ENCODE assay signal across 9 mouse cellular contexts in genomic region chr2:28495207-28495756, GRCm38 (mm10). TPM values are rescaled to one million over a fixed set of nuclear protein-coding genes. Genes with fewer than 3 reads are reported as not detected.
A peak's percentile ranks its signal among the peaks of the same experiment; 100 is the strongest.
DNase-seq lines count a peak whose midpoint lies in the region; ATAC-seq and TF ChIP-seq lines count a peak whose summit lies in the region.
"Had no signal": no experiment of that assay in that cellular context is flagged by ENCODE, and none has a peak within 500 bp of the region (broad histone marks: within the 10 kb centered on the region; RNA-seq: fewer than 3 reads in every experiment).

No protein-coding gene starts in this region.

- 0 out of 2 replicates have a peak, but pooled peaks cover 3% of the 10 kb centered on the region for H3K27me3 ChIP-seq in heart, embryonic 10.5 days (ENCODE audit: insufficient read depth, poor library complexity, severe bottlenecking)
- H3K27me3 ChIP-seq in stomach, postnatal 0 days (ENCODE audit: control insufficient read depth, insufficient read depth, low read length), result no peaks in the 10 kb centered on the region

- WGBS in heart, embryonic 10.5 days, result 76% methylated on average over 14 of the region's 14 CpGs
- WGBS in stomach, postnatal 0 days, result 66% methylated on average over 14 of the region's 14 CpGs

- peak; percentile 66 for TF ChIP-seq CTCF in stomach, postnatal 0 days (IDR thresholded peaks at IDR 0.05; ENCODE audit: low read depth)

- DNase-seq in heart, postnatal 10 days, result peak; percentile 26 to 43
- no peak for DNase-seq in heart, embryonic 10.5 days (ENCODE audit: low spot score)
- peak; percentile 25 for DNase-seq in urinary bladder, postnatal 14 days (ENCODE audit: low spot score)
- DNase-seq in urinary bladder, adult 2 months (ENCODE audit: low spot score), result no peak
- DNase-seq in kidney, postnatal 4 days, result peak; percentile 59 to 71
- DNase-seq in stomach, postnatal 0 days (ENCODE audit: low spot score), result no peak
- DNase-seq in urinary bladder, postnatal 10 days (ENCODE audit: low spot score), result no peak
- no peak for DNase-seq in spleen, postnatal 14 days (ENCODE audit: low spot score in 2 of 2)

- H3K36me3 ChIP-seq in heart, embryonic 10.5 days, result no peaks in the 10 kb centered on the region
- H3K36me3 ChIP-seq in stomach, postnatal 0 days (ENCODE audit: control insufficient read depth, insufficient read depth, low read length), result no peaks in the 10 kb centered on the region

- no peak overlapping the region for H3K4me3 ChIP-seq in heart, embryonic 10.5 days
- H3K4me3 ChIP-seq in stomach, postnatal 0 days (ENCODE audit: low read depth, low read length), result no peak overlapping the region
- H3K4me3 ChIP-seq: erythroblast, embryonic 14.5 days had no signal

- 0 out of 2 replicates have a peak, but pooled peaks have one; percentile 24 for ATAC-seq in stomach, postnatal 0 days (ENCODE audit: low FRiP score, low TSS enrichment)

- intact Hi-C loops in heart, postnatal 10 days (cut with DNase I), result no loop called here

- H3K27ac ChIP-seq in heart, embryonic 10.5 days, result no peak overlapping the region
- H3K27ac ChIP-seq in stomach, postnatal 0 days (replicated peaks), result no peak overlapping the region

- H3K4me2 ChIP-seq in stomach, postnatal 0 days (replicated peaks; ENCODE audit: low read depth), result peak overlapping the region; percentile 20; the same call in 1 of the 2 replicates

- TF ChIP-seq EP300 in stomach, postnatal 0 days (optimal IDR thresholded peaks at IDR 0.05), result no peak

- H3K4me1 ChIP-seq in heart, embryonic 10.5 days, result 0 out of 2 replicates have a peak, but pooled peaks cover 6% of the 10 kb centered on the region
- peaks cover 3% of the 10 kb centered on the region; the same call in 1 of the 2 replicates for H3K4me1 ChIP-seq in stomach, postnatal 0 days (replicated peaks; ENCODE audit: control insufficient read depth, insufficient read depth)

- peak overlapping the region; percentile 18; the same call in 1 of the 2 replicates for H3K9ac ChIP-seq in stomach, postnatal 0 days (ENCODE audit: low read length)

- H3K9me3 ChIP-seq in heart, embryonic 10.5 days, result no peaks in the 10 kb centered on the region
- H3K9me3 ChIP-seq in stomach, postnatal 0 days (ENCODE audit: control insufficient read depth, low read length), result no peaks in the 10 kb centered on the region

RNA-seq across cellular contexts. Expression of gene Gbgt1, which starts 1.4 kb away (rescaled TPM):
- total RNA-seq in heart, postnatal 10 days (2021), result 1 to 10 TPM; 2.5 to 2.8 TPM
- 0.13 TPM in 1 of 2 replicates, not detected in the other for polyA plus RNA-seq in heart, embryonic 10.5 days (2016; fragmentation: Nextera tagmentation; extraction: Ambion mirVana)
- 3.2 and 4.0 TPM in 2 replicates for polyA plus RNA-seq in urinary bladder, adult 2 months (2012; rRNA removed)
- polyA plus RNA-seq in stomach, postnatal 0 days (2015; fragmentation: Nextera tagmentation; extraction: Ambion mirVana), result 1.2 and 1.3 TPM in 2 replicates
- polyA plus RNA-seq: erythroblast, embryonic 14.5 days had no signal

RNA-seq across cellular contexts. Expression of gene Gm10134, which starts 10.6 kb away (rescaled TPM):
- 1 to 10 TPM; 1.7 to 2.8 TPM for total RNA-seq in heart, postnatal 10 days (2021)
- polyA plus RNA-seq in heart, embryonic 10.5 days (2016; fragmentation: Nextera tagmentation; extraction: Ambion mirVana), result not detected in 2 replicates
- 0.55 and 1.6 TPM in 2 replicates for polyA plus RNA-seq in urinary bladder, adult 2 months (2012; rRNA removed)
- 5.5 and 6.2 TPM in 2 replicates for polyA plus RNA-seq in stomach, postnatal 0 days (2015; fragmentation: Nextera tagmentation; extraction: Ambion mirVana)
- polyA plus RNA-seq: erythroblast, embryonic 14.5 days had no signal

RNA-seq across cellular contexts. Expression of gene Ralgds, which starts 17.6 kb away (rescaled TPM):
- 10 to 100 TPM; 20.6 to 26.6 TPM for total RNA-seq in heart, postnatal 10 days (2021)
- polyA plus RNA-seq in heart, embryonic 10.5 days (2016; fragmentation: Nextera tagmentation; extraction: Ambion mirVana), result 11.6 and 20.5 TPM in 2 replicates
- 50.7 and 65.6 TPM in 2 replicates for polyA plus RNA-seq in urinary bladder, adult 2 months (2012; rRNA removed)
- polyA plus RNA-seq in stomach, postnatal 0 days (2015; fragmentation: Nextera tagmentation; extraction: Ambion mirVana), result 23.9 and 26.8 TPM in 2 replicates

RNA-seq across cellular contexts. Expression of gene Mrps2, which starts 27.4 kb away (rescaled TPM):
- total RNA-seq in heart, postnatal 10 days (2021), result 10 to 100 TPM; 45.1 to 48.3 TPM
- polyA plus RNA-seq in heart, embryonic 10.5 days (2016; fragmentation: Nextera tagmentation; extraction: Ambion mirVana), result 60.7 and 67.7 TPM in 2 replicates
- 28.2 and 30.9 TPM in 2 replicates for polyA plus RNA-seq in urinary bladder, adult 2 months (2012; rRNA removed)
- polyA plus RNA-seq in stomach, postnatal 0 days (2015; fragmentation: Nextera tagmentation; extraction: Ambion mirVana), result 25.3 and 28.3 TPM in 2 replicates

RNA-seq across cellular contexts. Expression of gene 1700007K13Rik, which starts 29.1 kb away (rescaled TPM):
- under 1 TPM in 1 of 2 experiments, not detected in 1; 0.34 TPM for total RNA-seq in heart, postnatal 10 days (2021)
- polyA plus RNA-seq in heart, embryonic 10.5 days (2016; fragmentation: Nextera tagmentation; extraction: Ambion mirVana), result 0.54 and 0.72 TPM in 2 replicates
- 1.8 and 2.2 TPM in 2 replicates for polyA plus RNA-seq in urinary bladder, adult 2 months (2012; rRNA removed)
- polyA plus RNA-seq in stomach, postnatal 0 days (2015; fragmentation: Nextera tagmentation; extraction: Ambion mirVana), result 0.63 and 1.2 TPM in 2 replicates
- polyA plus RNA-seq: erythroblast, embryonic 14.5 days had no signal

Comparison
In these comparisons a context has a peak if more than half of its experiments do, and no peak if none do; other contexts are left out.
1. DNase-seq: peak in heart, postnatal 10 days (2 of 2), urinary bladder, postnatal 14 days (single experiment) and kidney, postnatal 4 days (2 of 2); none in heart, embryonic 10.5 days (single experiment), urinary bladder, adult 2 months (single experiment), stomach, postnatal 0 days (single experiment), urinary bladder, postnatal 10 days (single experiment) and spleen, postnatal 14 days (0 of 2).